ENCODE assay signal across 1 mouse cellular context in the genomic region with DNA sequence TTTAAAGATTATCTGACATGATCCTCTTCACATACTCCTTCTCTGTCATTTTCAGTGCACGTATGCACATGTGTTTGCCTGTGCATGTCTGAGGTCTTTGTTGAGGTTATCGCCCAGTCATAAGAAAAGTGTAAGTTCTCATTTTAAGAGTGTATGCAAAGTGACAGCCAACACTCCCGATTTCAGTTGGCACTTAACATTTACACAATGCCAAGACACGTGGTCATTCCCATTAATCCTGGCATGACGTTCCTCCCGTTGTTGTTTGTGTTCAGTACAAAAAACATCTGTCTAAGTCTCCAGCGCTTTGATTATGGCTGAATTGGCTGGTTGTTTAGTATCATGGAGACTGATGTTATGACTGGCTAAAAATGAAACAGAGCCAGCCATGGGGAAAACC.
TF ChIP-seq lines count a peak whose summit lies in the region.

No protein-coding gene starts in this region.

TF ChIP-seq in CH12.LX, 34 proteins besides CTCF, POLR2A, EP300 and RAD21 (continued from another document):
- no peak for TF ChIP-seq SMC3 (IDR thresholded peaks at IDR 0.05; ENCODE audit: low read depth, low read length)
- TF ChIP-seq JUN (IDR thresholded peaks at IDR 0.05; ENCODE audit: insufficient read depth, low read depth, low read length) = peak; percentile 71; the same call in 1 of the 2 replicates
- no peak for TF ChIP-seq CHD1 (IDR thresholded peaks at IDR 0.05; ENCODE audit: low read depth, low read length)
- TF ChIP-seq MAZ (IDR thresholded peaks at IDR 0.05; ENCODE audit: low read depth, low read length) = no peak
- TF ChIP-seq POLR2AphosphoS2 (IDR thresholded peaks at IDR 0.05; ENCODE audit: low read depth, low read length) = no peak
- TF ChIP-seq ZKSCAN1 (IDR thresholded peaks at IDR 0.05; ENCODE audit: borderline replicate concordance, low read depth, low read length) = no peak
